Mouse (Mus musculus) bone marrow macrophage, adult 2 months (primary cell): ENCODE data around the gene 1700023F06Rik.

ENCODE experiments used
- CTCF ChIP-seq: IDR thresholded peaks from 2 replicates; pipeline ENCODE4 v1.5.1; 2012; ENCODE audit warnings: low read depth, mild to moderate bottlenecking, low read length, moderate library complexity
- POLR2A ChIP-seq: IDR thresholded peaks from 2 replicates; pipeline ENCODE4 v1.6.1; 2012; ENCODE audit warnings: mild to moderate bottlenecking, low read depth, low read length, borderline replicate concordance

- TF ChIP-seq CTCF: no peak
- no peak for TF ChIP-seq POLR2A
These were observed 29.4 kb upstream of the 1700023F06Rik start for GRCm38 (mm10) chr11:103237757-103238156.
